Mouse (Mus musculus): ENCODE data around the gene Cbr3.

The Cbr3 gene

DNA sequence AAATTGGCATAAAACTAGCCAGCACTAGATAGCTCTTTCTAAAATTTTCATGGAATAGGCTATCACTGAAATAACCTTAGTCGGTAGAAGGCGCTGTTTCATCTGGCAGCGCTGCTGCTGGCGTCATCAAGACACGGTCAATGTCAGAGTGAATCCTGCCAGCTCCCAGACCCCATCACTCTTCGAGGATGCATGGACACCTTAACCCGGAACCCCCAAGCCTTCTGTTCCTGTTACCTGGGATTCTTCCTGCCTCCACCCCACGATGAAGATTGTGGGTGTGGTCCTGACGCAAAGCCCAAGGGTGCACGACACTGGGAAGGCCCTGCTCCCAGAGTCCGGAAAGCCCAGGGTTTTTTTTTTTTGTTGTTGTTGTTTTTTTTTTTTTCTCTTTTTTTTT is 27.9 kb downstream of the Cbr3 start:
- in situ Hi-C loops (cut with MboI; ENCODE audit: unreplicated experiment in 2 of 2), result loop anchor here (10.0 kb wide), 1 partner anchor 174 kb away; the partner anchor contains the start of gene Chaf1b (in 2 of the 2)

DNA sequence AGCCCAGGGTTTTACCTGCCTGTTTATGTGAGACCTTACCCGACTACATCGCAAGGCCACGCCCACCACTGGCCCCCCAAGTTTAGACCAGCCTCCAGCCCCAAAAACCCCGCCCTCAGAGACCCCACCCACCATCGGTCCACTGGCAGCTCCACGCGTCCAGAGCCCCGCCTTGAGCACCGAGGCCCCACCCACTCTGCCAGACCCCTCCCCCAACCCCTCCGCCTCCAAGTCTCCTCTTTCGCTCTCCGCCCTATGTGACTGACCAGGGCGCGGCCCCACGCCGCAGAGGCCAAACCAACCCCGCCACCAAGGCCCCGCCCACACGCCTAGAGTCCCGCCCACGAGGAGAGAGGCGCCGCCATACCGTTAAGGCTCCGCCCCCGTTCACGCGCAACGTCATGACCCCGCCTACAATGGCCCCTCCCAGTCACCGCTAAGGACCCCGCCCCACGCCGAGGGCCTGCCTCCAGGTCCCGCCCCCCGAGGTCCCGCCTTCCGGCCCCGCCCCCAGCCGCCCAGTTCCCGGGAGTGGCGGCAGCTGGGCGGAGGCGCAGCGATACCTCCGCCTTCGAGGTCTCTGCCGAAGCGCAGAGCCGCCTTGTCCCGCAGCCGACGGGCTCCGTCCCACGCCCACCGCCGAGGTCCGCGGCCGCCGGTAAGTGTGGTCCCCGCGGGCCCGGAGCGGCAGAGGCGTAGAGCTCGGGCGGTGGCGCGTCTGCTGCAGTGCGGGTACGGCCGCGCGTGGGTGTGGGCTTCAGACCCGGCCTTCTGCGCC is 28.6 kb downstream of the Cbr3 start, which contains the start of gene Dop1b:
Dop1b (plus strand) TSS at position 494 of the 778 bp plus-strand sequence.
- in situ Hi-C loops (cut with MboI; ENCODE audit: unreplicated experiment in 2 of 2), result loop anchor here (10.0 kb wide), 1 partner anchor 173 kb away; the partner anchor contains the start of gene Chaf1b (in 2 of the 2)

DNA sequence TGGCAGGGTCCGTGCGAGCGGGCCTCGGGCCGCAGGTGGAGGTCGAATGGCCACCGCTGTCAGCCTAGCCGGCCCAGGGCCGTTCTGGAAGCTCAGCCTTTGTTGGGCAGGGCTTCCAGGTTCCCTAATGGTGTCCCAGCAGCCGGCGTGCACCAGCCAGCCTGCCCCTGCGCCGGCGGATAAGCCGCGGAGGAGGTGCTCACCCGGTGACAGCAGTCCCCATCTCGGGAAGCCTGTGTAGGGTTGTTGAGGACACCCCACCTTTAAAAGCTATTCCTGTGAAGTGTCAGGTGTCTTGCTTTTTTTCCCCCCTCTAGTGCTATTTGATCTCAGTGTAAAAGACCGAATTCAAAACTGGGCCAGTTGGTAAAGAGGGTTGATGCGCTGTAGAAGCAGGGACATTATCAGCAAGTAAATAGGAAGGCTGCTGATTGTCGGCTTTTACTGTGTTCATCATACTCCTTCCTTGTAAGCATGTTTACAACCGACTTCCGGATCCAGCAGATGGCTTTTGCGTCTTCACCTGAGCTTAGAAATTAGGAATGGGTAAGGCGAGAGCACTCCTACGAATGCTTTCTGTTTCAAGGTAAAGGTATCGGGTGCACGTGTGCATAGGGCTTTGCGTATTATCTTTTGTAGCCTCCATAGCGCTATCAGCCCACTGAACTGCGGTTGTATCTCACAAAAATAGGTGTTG is 29.3 kb downstream of the Cbr3 start:
- in situ Hi-C loops (cut with MboI; ENCODE audit: unreplicated experiment in 2 of 2), result loop anchor here (10.0 kb wide), 1 partner anchor 172 kb away; the partner anchor contains the start of gene Chaf1b (in 2 of the 2)

DNA sequence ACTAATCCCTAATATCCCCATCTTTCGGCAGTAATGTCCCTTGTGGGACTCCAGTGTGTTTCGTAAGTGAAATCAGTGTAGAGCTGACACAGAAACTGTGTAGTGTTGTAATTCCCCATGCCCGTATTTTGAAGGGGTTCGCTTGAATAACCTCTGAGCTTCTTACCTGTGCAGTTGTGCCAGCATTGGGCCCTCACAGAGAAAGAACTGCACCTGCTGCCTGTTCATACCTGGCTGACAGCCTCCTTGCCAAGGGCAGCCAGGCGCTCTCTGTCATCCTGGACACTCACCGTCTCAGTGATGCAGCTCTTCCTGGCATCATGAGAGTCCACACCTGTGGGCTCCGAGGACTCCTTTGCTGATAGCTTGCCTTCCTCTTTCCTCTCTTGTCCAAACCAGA is 30.0 kb downstream of the Cbr3 start:
- in situ Hi-C loops (cut with MboI; ENCODE audit: unreplicated experiment in 2 of 2), result loop anchor here (10.0 kb wide), 1 partner anchor 172 kb away; the partner anchor contains the start of gene Chaf1b (in 2 of the 2)

DNA sequence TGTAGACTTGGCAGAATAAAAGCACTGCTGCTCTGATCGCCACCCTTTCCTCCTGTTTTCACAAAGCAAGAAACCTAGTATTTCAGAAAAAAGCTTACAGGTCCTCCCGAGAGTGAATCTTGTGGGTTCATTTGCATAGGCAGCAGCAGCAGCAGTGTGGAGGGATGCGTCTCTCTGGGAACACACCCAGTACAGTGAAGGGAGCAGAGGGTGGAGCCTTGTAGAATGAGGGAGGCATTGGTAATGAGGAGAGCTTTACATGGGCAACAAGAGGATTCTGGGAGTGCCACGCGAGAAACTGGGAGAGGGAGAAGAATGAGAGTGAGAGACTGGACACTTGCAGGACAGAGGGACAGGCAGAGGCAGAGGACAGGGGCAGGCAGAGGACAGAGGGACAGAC is 31.4 kb downstream of the Cbr3 start:
- in situ Hi-C loops (cut with MboI; ENCODE audit: unreplicated experiment in 2 of 2), result loop anchor here (10.0 kb wide), 1 partner anchor 170 kb away; the partner anchor contains the start of gene Chaf1b (in 2 of the 2)

DNA sequence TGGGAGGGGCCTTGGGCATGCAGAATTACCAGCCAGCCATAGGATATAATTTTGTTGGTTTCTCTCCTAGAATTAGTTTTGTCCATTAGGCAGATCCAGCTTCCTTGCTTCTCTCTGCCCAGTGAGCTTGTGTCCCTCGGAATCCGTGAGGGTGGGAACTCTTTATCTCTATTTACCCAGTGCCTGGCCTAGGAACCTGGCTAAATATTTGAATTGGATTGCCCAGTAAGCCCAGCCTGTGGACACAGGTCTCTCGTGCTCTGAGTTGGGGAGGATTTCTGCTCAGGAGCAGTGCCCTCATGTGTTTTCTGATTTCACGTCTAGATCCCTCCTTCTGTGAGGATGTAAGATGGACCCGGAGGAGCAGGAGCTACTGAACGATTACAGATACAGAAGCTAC is 32.8 kb downstream of the Cbr3 start:
- in situ Hi-C loops (cut with MboI; ENCODE audit: unreplicated experiment in 2 of 2), result loop anchor here (10.0 kb wide), 1 partner anchor 169 kb away; the partner anchor contains the start of gene Chaf1b (in 2 of the 2)

DNA sequence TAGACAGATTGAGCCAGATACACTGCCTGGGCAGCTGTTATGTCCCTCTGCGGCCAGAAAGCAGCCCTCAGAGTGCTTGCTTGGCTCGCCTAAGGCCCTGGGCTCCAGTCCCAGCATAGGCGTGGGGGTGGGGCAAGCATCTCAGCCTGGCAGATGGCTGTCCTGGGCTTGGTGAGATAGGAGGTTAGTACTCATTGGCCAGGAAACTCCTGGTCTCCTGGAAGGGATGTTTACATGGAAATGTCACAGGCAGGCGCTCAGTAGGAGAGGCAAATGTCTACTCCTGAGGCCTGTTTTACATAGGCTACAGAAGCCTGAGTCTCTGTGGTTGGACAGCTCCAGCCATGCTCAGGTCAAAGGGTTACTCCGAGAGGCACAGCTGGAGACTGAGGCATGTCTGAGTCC is 34.3 kb downstream of the Cbr3 start:
- in situ Hi-C loops (cut with MboI; ENCODE audit: unreplicated experiment in 2 of 2), result loop anchor here (10.0 kb wide), 1 partner anchor 168 kb away; the partner anchor contains the start of gene Chaf1b (in 2 of the 2)

DNA sequence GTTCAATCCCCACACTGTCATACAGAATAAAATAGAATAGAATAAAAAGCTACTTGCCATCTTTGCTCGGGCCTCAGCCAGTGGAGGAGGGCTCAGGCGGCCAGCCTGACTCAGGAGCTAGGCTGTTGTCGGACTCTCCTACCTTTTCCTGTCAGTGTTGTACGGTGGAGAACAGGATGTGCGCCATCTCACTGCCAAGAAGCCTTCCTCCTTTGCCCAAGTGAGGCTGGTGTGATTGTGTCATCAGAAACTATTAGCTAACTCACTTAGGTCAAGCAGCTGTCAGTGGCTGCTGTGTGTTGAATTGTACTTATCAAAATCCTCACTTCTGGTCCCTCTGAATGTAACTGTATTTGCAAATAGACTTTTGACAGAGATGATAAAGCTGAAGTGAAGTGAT is 38.8 kb downstream of the Cbr3 start:
- in situ Hi-C loops (cut with MboI; ENCODE audit: unreplicated experiment in 2 of 2), result no loop called here

DNA sequence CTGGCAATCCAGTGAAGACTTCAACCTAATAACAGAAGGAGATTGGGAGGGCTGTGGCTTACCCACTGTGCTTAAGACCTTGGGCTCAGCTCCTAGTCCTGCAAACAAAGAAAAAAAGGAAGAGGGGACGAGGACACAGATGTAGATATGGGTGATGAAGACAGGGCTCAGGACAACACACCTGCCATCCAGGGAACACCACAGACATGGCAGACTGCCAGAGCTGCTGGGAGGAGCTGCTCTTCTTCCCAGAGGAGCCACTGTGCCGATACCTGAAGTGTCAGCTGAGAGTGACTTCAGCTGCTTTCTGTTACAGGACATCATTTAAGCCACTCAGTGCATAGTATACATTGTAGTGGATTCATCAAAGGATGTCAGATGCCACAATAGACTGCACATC is 39.5 kb downstream of the Cbr3 start:
- in situ Hi-C loops (cut with MboI; ENCODE audit: unreplicated experiment in 2 of 2), result no loop called here

DNA sequence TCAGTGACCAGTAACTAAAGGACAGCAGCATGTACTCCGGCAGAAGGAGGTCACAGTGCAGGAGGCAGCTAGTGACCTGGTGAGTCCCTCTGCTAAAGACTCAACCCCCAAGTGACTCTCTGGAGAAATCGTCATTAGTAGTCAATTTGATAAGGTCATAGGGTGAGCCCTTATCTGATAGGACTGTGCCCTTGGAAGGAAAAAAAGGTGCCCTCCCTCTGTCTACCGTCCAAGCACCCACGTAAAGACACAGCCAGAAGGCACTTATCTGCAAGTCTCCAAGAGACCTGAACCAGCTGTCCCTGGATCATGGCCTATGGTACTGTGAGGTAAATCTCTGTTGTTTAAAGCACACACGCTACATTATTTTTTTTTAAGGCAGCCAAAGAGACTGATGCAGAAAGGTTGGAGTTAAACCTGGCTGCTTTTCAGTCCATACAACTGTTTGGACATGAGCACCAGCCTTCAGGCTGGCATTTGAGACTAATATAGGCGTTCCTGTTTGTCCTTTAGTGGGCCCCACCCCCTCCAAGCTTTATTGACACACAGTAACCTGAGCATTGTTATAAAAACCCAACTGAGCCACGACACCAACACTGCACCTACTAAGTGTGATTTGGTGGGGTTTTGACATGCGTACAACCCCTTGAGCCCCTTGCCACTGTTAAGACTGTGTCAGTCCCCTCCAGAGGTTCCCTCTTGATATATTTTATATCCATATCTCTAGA is 42.6 kb downstream of the Cbr3 start:
- in situ Hi-C loops (cut with MboI; ENCODE audit: unreplicated experiment in 2 of 2), result no loop called here

DNA sequence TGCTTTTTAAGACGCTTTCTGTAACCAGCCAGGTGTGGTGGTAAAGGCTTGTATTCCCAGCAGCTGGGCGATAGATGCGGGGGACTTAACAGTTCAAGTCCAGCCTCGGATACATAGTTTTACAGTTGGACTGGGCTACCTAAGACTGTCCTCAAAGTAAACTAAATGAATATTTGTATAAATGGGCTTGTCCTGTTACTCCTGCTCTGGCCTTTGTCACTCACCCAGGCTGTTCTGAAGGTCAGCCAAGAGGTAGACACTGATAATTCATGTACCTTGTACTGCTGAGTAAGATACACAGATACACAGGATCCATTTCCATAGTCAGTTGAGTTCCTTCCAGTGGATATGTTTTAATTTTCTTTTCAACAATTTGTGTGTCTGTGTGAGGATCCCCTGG is 43.2 kb downstream of the Cbr3 start:
- in situ Hi-C loops (cut with MboI; ENCODE audit: unreplicated experiment in 2 of 2), result no loop called here

DNA sequence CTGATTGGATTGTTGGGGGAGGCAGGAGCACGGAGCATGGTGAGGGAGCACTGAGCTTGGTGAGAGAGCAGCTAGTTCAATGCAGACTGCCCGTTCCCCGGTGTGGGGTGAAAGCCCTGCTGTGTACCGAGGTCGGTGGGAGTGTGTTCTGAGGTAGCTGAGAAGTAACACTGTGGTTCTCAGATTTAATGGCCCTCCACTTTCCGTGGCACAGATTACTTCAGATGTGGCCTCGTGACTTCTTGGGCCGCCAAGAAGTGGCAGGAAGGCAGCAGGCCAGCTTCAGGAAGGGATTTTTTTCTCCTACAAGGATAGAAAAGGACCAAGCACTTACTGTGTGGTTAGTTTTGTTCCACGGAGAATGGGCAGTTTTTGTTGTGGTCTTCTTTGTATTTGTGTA is 45.7 kb downstream of the Cbr3 start:
- in situ Hi-C loops (cut with MboI; ENCODE audit: unreplicated experiment in 2 of 2), result no loop called here

DNA sequence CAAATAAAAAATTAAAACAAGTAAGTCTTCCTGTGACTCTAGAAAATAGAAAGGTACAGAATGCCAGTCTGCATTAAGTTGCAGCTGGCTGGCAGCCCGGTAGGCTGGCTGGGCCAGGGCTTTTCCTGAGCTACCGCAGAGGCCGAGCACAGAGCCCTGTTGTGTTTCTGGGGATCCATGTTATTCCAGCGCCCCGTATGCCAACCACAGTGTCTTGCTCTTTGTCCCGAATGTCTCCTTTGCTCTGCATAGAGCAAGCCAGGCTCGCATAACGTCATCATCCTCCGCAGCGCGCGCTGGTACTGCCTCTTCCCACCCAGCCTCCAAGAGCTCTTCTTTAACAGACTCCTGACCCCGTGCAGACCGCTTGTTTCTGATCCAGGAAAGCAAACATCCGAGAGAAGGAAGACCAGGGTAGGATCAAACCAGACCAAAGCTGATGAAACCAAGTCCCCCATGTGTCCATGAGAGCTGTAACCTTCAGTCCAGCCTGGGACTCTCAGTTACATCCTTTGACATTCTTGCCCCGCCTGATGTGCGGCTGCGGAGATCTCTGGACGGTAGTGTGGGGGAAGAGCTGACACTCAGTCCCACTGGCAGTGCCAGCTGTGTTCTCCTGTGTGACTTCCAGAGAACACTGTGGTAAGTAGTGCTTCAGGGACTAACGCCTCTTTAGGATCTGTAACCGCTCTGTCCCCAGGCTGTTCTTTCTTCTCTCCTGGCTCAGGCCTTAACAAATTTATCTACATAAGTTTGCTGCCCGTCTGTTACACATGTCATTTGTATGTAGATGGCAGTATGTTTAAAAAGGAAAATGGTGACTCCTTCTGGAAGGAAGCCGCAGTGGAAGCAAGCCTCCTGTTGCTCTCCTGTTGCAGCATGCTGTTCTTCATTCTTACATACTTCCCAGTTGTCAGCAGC is 47.0 kb downstream of the Cbr3 start:
- in situ Hi-C loops (cut with MboI; ENCODE audit: unreplicated experiment in 2 of 2), result no loop called here

DNA sequence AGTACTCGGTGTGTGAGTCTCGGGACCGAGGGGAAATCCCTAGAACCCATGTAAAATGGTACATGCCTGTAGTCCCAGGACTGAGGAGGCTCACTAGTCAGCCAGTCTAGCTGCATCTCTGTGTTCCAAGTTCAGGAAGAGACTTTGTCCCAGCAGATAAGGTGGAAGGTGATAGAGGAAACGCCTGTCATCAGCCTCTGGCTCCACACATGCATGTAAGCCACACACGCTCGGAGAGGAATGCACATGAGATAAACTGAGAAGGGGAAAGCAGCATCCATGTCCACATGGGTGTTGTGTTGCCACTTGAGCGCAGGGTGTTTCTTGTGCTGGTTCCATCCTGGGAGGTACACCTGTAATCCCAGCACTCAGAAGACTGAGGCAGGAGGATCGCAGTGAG is 48.3 kb downstream of the Cbr3 start:
- in situ Hi-C loops (cut with MboI; ENCODE audit: unreplicated experiment in 2 of 2), result no loop called here

DNA sequence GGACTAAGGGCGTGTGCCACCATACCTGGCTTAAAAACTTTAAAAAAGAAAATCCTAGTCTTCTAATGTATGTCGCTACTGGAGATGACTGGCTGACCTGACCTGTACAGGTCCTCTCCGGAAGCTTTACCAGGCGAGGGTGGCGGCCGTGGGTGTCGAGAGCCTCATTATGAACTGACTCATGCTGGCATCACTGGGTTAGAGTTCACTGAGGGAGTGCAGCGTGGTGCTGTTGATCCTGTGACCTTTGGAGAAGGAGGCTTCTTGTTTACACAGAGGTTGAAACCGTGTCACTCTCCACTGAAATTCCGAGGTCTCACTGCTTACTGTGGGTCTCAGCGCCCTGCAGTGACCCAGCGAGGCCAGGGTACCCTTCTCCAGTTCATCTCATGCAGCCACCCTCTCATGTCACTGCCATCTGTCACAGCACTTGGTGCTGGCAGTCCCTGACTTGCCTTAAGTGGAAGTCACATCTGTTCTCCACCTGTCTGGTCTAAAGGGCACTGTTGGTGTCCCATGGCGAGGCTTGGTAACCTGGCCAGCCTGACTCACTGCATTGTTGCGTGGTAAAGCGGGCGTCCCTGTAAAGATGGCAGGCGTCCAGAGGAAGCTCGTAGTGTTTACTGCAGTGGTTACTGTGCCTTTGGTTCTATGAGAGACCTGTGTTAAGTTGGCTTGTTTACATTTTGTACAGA is 50.0 kb downstream of the Cbr3 start:
- in situ Hi-C loops (cut with MboI; ENCODE audit: unreplicated experiment in 2 of 2), result no loop called here

DNA sequence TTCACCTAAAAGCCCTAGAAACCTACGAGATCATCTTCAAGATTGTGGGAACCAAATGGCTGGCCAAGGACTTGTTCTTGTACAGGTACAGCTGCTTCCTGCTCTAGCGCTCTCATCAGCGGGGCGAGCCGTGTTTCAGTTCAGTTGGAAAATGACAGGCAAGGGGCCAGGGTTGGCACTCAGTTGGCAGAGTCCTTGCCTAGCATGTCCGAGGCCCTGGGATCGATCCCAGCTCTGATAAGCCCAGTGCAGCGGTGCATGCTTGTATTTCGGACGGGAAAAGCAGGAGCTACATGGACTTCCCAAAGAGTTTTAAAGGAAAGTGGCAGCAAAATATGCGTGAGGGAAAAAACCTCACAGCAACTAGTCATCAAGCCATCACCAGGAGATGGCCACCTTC is 56.2 kb downstream of the Cbr3 start:
- in situ Hi-C loops (cut with MboI; ENCODE audit: unreplicated experiment in 2 of 2), result no loop called here
